8 mouse cellular contexts compared by ENCODE assay signal in genomic region chr19:3986334-3986733, GRCm38 (mm10). TPM values are rescaled to one million over a fixed set of nuclear protein-coding genes. Genes with fewer than 3 reads are reported as not detected.
DNase-seq lines count a peak whose midpoint lies in the region; ATAC-seq lines count a peak whose summit lies in the region.

Acy3 (plus strand) TSS chr19:3986570.

- 10% methylated on average over 8 of the region's 8 CpGs for WGBS in intestine, embryonic 14.5 days
- WGBS in limb, embryonic 13.5 days: 5% methylated on average over 8 of the region's 8 CpGs
- 12% methylated on average over 8 of the region's 8 CpGs for WGBS in neural tube, embryonic 13.5 days

- no peaks in the 10 kb centered on the region for H3K27me3 ChIP-seq in intestine, embryonic 14.5 days (replicated peaks; ENCODE audit: control insufficient read depth, insufficient read depth, low read length)
- no peaks in the 10 kb centered on the region for H3K27me3 ChIP-seq in limb, embryonic 13.5 days
- no peaks in the 10 kb centered on the region for H3K27me3 ChIP-seq in neural tube, embryonic 13.5 days

- H3K27ac ChIP-seq in intestine, embryonic 14.5 days (ENCODE audit: low read depth): 0 out of 2 replicates have a peak within 1 kb of the TSS, but pooled peaks have one; percentile 1
- peak within 1 kb of the TSS; percentile 58; the same call in 1 of the 2 replicates for H3K27ac ChIP-seq in limb, embryonic 13.5 days
- peak within 1 kb of the TSS; percentile 33; the same call in 1 of the 2 replicates for H3K27ac ChIP-seq in neural tube, embryonic 13.5 days (replicated peaks)

- H3K4me2 ChIP-seq in intestine, embryonic 14.5 days (ENCODE audit: low read length): peak within 1 kb of the TSS; percentile 34
- peak within 1 kb of the TSS; percentile 41 for H3K4me2 ChIP-seq in limb, embryonic 13.5 days (replicated peaks)
- no peak within 1 kb of the TSS for H3K4me2 ChIP-seq in neural tube, embryonic 13.5 days

- H3K36me3 ChIP-seq in intestine, embryonic 14.5 days (ENCODE audit: control insufficient read depth, insufficient read depth, low read length): no peaks in the 10 kb centered on the region
- H3K36me3 ChIP-seq in limb, embryonic 13.5 days: no peaks in the 10 kb centered on the region
- no peaks in the 10 kb centered on the region for H3K36me3 ChIP-seq in neural tube, embryonic 13.5 days

- H3K4me1 ChIP-seq in intestine, embryonic 14.5 days (replicated peaks; ENCODE audit: control insufficient read depth, insufficient read depth, low read length): peaks cover 30% of the 10 kb centered on the region
- peaks cover 34% of the 10 kb centered on the region for H3K4me1 ChIP-seq in limb, embryonic 13.5 days
- H3K4me1 ChIP-seq in neural tube, embryonic 13.5 days (replicated peaks): peaks cover 40% of the 10 kb centered on the region

- ATAC-seq in intestine, embryonic 14.5 days (replicated peaks; ENCODE audit: low FRiP score, low TSS enrichment, low read depth): peak; percentile 70; the same call in 1 of the 2 replicates
- peak; percentile 68; the same call in 1 of the 2 replicates for ATAC-seq in limb, embryonic 13.5 days (ENCODE audit: low FRiP score, low read depth)
- peak; percentile 55; the same call in 1 of the 2 replicates for ATAC-seq in neural tube, embryonic 13.5 days (ENCODE audit: low read depth)

- DNase-seq in layer of hippocampus, adult 18-20 months (ENCODE audit: low spot score in 2 of 2): peak; percentile 53 to 71
- no peak for DNase-seq in layer of hippocampus, adult 9-10 months (ENCODE audit: low spot score)
- peak; percentile 63 to 76 for DNase-seq in adrenal gland, postnatal 4 days (ENCODE audit: low spot score in 2 of 2)
- DNase-seq in gastrocnemius, postnatal 14 days: peak; percentile 86
- peak; percentile 84 for DNase-seq in intestine, embryonic 14.5 days (ENCODE audit: low spot score)
- DNase-seq in natural killer cell, adult 2 months (ENCODE audit: low spot score in 2 of 2): no peak

- H3K9me3 ChIP-seq in intestine, embryonic 14.5 days (ENCODE audit: control insufficient read depth, low read length): no peaks in the 10 kb centered on the region
- no peaks in the 10 kb centered on the region for H3K9me3 ChIP-seq in limb, embryonic 13.5 days
- H3K9me3 ChIP-seq in neural tube, embryonic 13.5 days: no peaks in the 10 kb centered on the region; the same call in 1 of the 2 replicates

- intact Hi-C loops in gastrocnemius, postnatal 14 days (cut with DNase I; ENCODE audit: low total_unique reads): no loop called here

- H3K4me3 ChIP-seq in intestine, embryonic 14.5 days (ENCODE audit: low read depth, low read length): no peak within 1 kb of the TSS
- H3K4me3 ChIP-seq in limb, embryonic 13.5 days: no peak within 1 kb of the TSS
- no peak within 1 kb of the TSS for H3K4me3 ChIP-seq in neural tube, embryonic 13.5 days

- 0 out of 2 replicates have a peak within 1 kb of the TSS, but pooled peaks have one; percentile 2 for H3K9ac ChIP-seq in intestine, embryonic 14.5 days (ENCODE audit: low read length)
- H3K9ac ChIP-seq in limb, embryonic 13.5 days: peak within 1 kb of the TSS; percentile 43; the same call in 1 of the 2 replicates
- H3K9ac ChIP-seq in neural tube, embryonic 13.5 days: peak within 1 kb of the TSS; percentile 23; the same call in 1 of the 2 replicates

RNA-seq across cellular contexts. Expression of gene Acy3, which starts in this region (rescaled TPM):
- 1 to 10 TPM; 2.1 to 2.6 TPM for total RNA-seq in layer of hippocampus, adult 18-20 months (2021)
- total RNA-seq in adrenal gland, postnatal 4 days (2021): 10 to 100 TPM; 32.3 to 36.8 TPM
- total RNA-seq in gastrocnemius, postnatal 14 days (2021): 1 to 10 TPM; 3.6 to 4.2 TPM
- 13.0 and 13.5 TPM in 2 replicates for polyA plus RNA-seq in intestine, embryonic 14.5 days (2014; fragmentation: Nextera tagmentation; extraction: Ambion mirVana)
- 4.6 and 6.8 TPM in 2 replicates for polyA plus RNA-seq in limb, embryonic 13.5 days (2015; fragmentation: Nextera tagmentation; extraction: Ambion mirVana)
- polyA plus RNA-seq in neural tube, embryonic 13.5 days (2015; fragmentation: Nextera tagmentation; extraction: Ambion mirVana): 2.3 and 3.9 TPM in 2 replicates

Comparison
In these comparisons a context has a peak if more than half of its experiments do, and no peak if none do; other contexts are left out.
1. RNA of gene Acy3 (total RNA-seq): 32.3 to 36.8 TPM in adrenal gland, postnatal 4 days; 3.6 to 4.2 TPM in gastrocnemius, postnatal 14 days and 2.1 to 2.6 TPM in layer of hippocampus, adult 18-20 months; every median in the first group is over 4 times any median in the second.
2. DNase-seq: peak in layer of hippocampus, adult 18-20 months (2 of 2), adrenal gland, postnatal 4 days (2 of 2), gastrocnemius, postnatal 14 days (single experiment) and intestine, embryonic 14.5 days (single experiment); none in layer of hippocampus, adult 9-10 months (single experiment) and natural killer cell, adult 2 months (0 of 2).
3. H3K27ac ChIP-seq: peak in every context shown above with its lines; median percentile 58 in limb, embryonic 13.5 days; 33 in neural tube, embryonic 13.5 days; 1 in intestine, embryonic 14.5 days.
4. Peak in every context shown above with its lines, with median percentiles within 50 percentile points of each other: ATAC-seq and H3K9ac ChIP-seq.